Mouse (Mus musculus) kidney, postnatal 0 days (tissue): ENCODE measurements around the gene Cnpy4. TPM values are rescaled to one million over a fixed set of nuclear protein-coding genes. Genes with fewer than 3 reads are reported as not detected.
"Not testable (repeated sequence)": the region's sequence is repeated elsewhere in the genome, so short reads cannot be mapped to it uniquely, and the experiment has no call there.

Experiments used
- ATAC-seq: fragments of 200-750 bp; cut with Nextera tagmentation; replicated peaks from 2 replicates; pipeline ENCODE4 v1.8.0; 2017; ENCODE audit warnings: low read depth, moderate number of reproducible peaks, moderate TSS enrichment, moderate library complexity; ENCODE audit not compliant: low FRiP score
- DNase-seq: peaks from one replicate; pipeline ENCODE4 v3.0.0-alpha.2; 2016; ENCODE audit warnings: low spot score
- H3K27ac ChIP-seq: fragments of 300-500 bp; sonication (generic); 2 replicates; pipeline ENCODE4 v1.5.1; 2014; ENCODE audit warnings: mild to moderate bottlenecking
- H3K27me3 ChIP-seq: fragments of 300-500 bp; sonication (generic); 2 replicates; pipeline ENCODE4 v1.6.1; 2014; ENCODE audit warnings: low read length, mixed read lengths; ENCODE audit not compliant: insufficient read depth
- H3K36me3 ChIP-seq: fragments of 300-500 bp; sonication (generic); 2 replicates; pipeline ENCODE4 v1.6.1; 2014; ENCODE audit warnings: low read length, mixed read lengths; ENCODE audit not compliant: insufficient read depth
- H3K4me1 ChIP-seq: fragments of 300-500 bp; sonication (generic); replicated peaks from 2 replicates; pipeline ENCODE4 v1.6.1; 2014; ENCODE audit warnings: antibody characterized with exemption, low read length, mixed read lengths; ENCODE audit not compliant: insufficient read depth
- H3K4me2 ChIP-seq: fragments of 300-500 bp; sonication (generic); 2 replicates; pipeline ENCODE4 v1.6.1; 2014; ENCODE audit warnings: mild to moderate bottlenecking, low read length, moderate library complexity, mixed read lengths
- H3K4me3 ChIP-seq: fragments of 300-500 bp; sonication (generic); replicated peaks from 2 replicates; pipeline ENCODE4 v1.5.1; 2014; ENCODE audit warnings: low read depth, low read length
- H3K9ac ChIP-seq: fragments of 300-500 bp; sonication (generic); 2 replicates; pipeline ENCODE4 v1.6.1; 2014; ENCODE audit warnings: low read depth, low read length
- H3K9me3 ChIP-seq: fragments of 300-500 bp; sonication (generic); replicated peaks from 2 replicates; pipeline ENCODE4 v1.6.1; 2016; ENCODE audit warnings: low read length, inconsistent platforms, mixed read lengths
- CTCF ChIP-seq: IDR thresholded peaks from 2 replicates; pipeline ENCODE4 v1.5.1; 2016; ENCODE audit warnings: antibody characterized with exemption, low read depth, mild to moderate bottlenecking, moderate library complexity
- WGBS: fragments of 180-500 bp; shearing (Covaris S2); extraction: QIAGEN DNeasy Blood & Tissue Kit; methylation state at CpG from one replicate; pipeline ENCODE4 v1.1.7; 2014; 5-methylcytosine and 5-hydroxymethylcytosine counted together
- polyA plus RNA-seq: library from polyadenylated mRNA; unstranded; fragments of >200 nt; fragmentation: Nextera tagmentation; extraction: Ambion mirVana; gene quantifications from 2 replicates; pipeline ENCODE4 v1.2.1, GENCODE M21; 2015

The Cnpy4 gene
- polyA plus RNA-seq, 1 experiment from 2014 or later = 42.2 TPM

GRCm38 (mm10) chr5:138202086-138202485 is 14.8 kb downstream of the Cnpy4 start:
- ATAC-seq (no peak), DNase-seq (no peak)
- Histone ChIP-seq H3K4me3 (no peak overlapping the region), H3K36me3 (no peaks in the 10 kb centered on the region), H3K9me3 (no peaks in the 10 kb centered on the region), H3K4me2 (no peak overlapping the region), H3K4me1 (no peaks in the 10 kb centered on the region), H3K9ac (no peak overlapping the region), H3K27ac (no peak overlapping the region), H3K27me3 (no peaks in the 10 kb centered on the region)
- WGBS = 87% methylated on average over 3 of the region's 3 CpGs
- no peak for TF ChIP-seq CTCF

GRCm38 (mm10) chr5:138207253-138207652 is 20.0 kb downstream of the Cnpy4 start:
- no peak overlapping the region for H3K4me2 ChIP-seq
- ATAC-seq = no peak
- no peak for TF ChIP-seq CTCF
- WGBS = 87% methylated on average over 1 of the region's 1 CpGs
- no peak overlapping the region for H3K9ac ChIP-seq
- no peaks in the 10 kb centered on the region for H3K4me1 ChIP-seq
- H3K36me3 ChIP-seq = no peaks in the 10 kb centered on the region
- no peak overlapping the region for H3K27ac ChIP-seq
- DNase-seq = no peak
- no peaks in the 10 kb centered on the region for H3K9me3 ChIP-seq
- H3K4me3 ChIP-seq = no peak overlapping the region
- H3K27me3 ChIP-seq = no peaks in the 10 kb centered on the region

GRCm38 (mm10) chr5:138207873-138208272 is 20.6 kb downstream of the Cnpy4 start:
- TF ChIP-seq CTCF = no peak
- Histone ChIP-seq H3K4me1 (no peaks in the 10 kb centered on the region), H3K4me2 (no peak overlapping the region), H3K36me3 (no peaks in the 10 kb centered on the region), H3K27me3 (no peaks in the 10 kb centered on the region), H3K4me3 (no peak overlapping the region), H3K27ac (no peak overlapping the region), H3K9me3 (no peaks in the 10 kb centered on the region), H3K9ac (no peak overlapping the region)
- ATAC-seq (no peak), DNase-seq (no peak)
- WGBS = 85% methylated on average over 4 of the region's 4 CpGs

GRCm38 (mm10) chr5:138216632-138217031 is 29.3 kb downstream of the Cnpy4 start:
- not testable (repeated sequence) for H3K27ac ChIP-seq, DNase-seq, ATAC-seq, H3K9ac ChIP-seq, H3K4me1 ChIP-seq, H3K36me3 ChIP-seq, H3K9me3 ChIP-seq, H3K4me2 ChIP-seq, H3K27me3 ChIP-seq, H3K4me3 ChIP-seq
- 96% methylated on average over 13 of the region's 13 CpGs for WGBS

- Histone ChIP-seq H3K4me3 (no peak overlapping the region), H3K27ac (peak overlapping the region; percentile 65), H3K9me3 (no peaks in the 10 kb centered on the region), H3K36me3 (no peaks in the 10 kb centered on the region), H3K4me1 (no peaks in the 10 kb centered on the region), H3K4me2 (no peak overlapping the region), H3K27me3 (no peaks in the 10 kb centered on the region), H3K9ac (no peak overlapping the region)
- 0% methylated on average over 2 of the region's 2 CpGs for WGBS
- ATAC-seq (peak; percentile 71; the same call in 1 of the 2 replicates), DNase-seq (peak; percentile 14)
- no peak for TF ChIP-seq CTCF
These were observed 32.6 kb downstream of the Cnpy4 start for GRCm38 (mm10) chr5:138219864-138220263.

GRCm38 (mm10) chr5:138222111-138222510 is 34.8 kb downstream of the Cnpy4 start:
- H3K27ac ChIP-seq = no peak overlapping the region
- H3K4me1 ChIP-seq = no peaks in the 10 kb centered on the region
- H3K4me2 ChIP-seq = no peak overlapping the region
- TF ChIP-seq CTCF = peak; percentile 93
- WGBS = 20% methylated on average over 4 of the region's 4 CpGs
- ATAC-seq = peak; percentile 80
- H3K9ac ChIP-seq = no peak overlapping the region
- H3K36me3 ChIP-seq = no peaks in the 10 kb centered on the region
- no peaks in the 10 kb centered on the region for H3K9me3 ChIP-seq
- H3K27me3 ChIP-seq = no peaks in the 10 kb centered on the region
- H3K4me3 ChIP-seq = no peak overlapping the region
- DNase-seq = peak; percentile 89

- no peaks in the 10 kb centered on the region for H3K4me1 ChIP-seq
- no peaks in the 10 kb centered on the region for H3K27me3 ChIP-seq
- H3K27ac ChIP-seq = no peak overlapping the region
- WGBS = 58% methylated on average over 3 of the region's 3 CpGs
- H3K9ac ChIP-seq = no peak overlapping the region
- H3K9me3 ChIP-seq = no peaks in the 10 kb centered on the region
- no peak overlapping the region for H3K4me2 ChIP-seq
- TF ChIP-seq CTCF = no peak
- DNase-seq (no peak), ATAC-seq (no peak)
- H3K4me3 ChIP-seq = no peak overlapping the region
- no peaks in the 10 kb centered on the region for H3K36me3 ChIP-seq
These were observed 36.0 kb downstream of the Cnpy4 start for GRCm38 (mm10) chr5:138223287-138223686.
